Mouse (Mus musculus) small intestine, adult 2 months (tissue): ENCODE results near the gene Glg1.

Experiments
- CTCF ChIP-seq: fragments of 200-500 bp; IDR thresholded peaks from 2 replicates; pipeline ENCODE4 v1.5.1; 2012; ENCODE audit warnings: low read depth, mild to moderate bottlenecking, control low read depth, inconsistent platforms, low read length, moderate library complexity, mixed read lengths; ENCODE audit not compliant: insufficient replicate concordance, insufficient read length; ENCODE audit errors: extremely low read depth
- POLR2A ChIP-seq: fragments of 200-500 bp; IDR thresholded peaks from 2 replicates; pipeline ENCODE4 v1.6.1; 2012; ENCODE audit warnings: low read depth, mild to moderate bottlenecking, control low read depth, inconsistent platforms, low read length, moderate library complexity

GRCm38 (mm10) chr8:111290586-111290985 lies 31.6 kb upstream of the Glg1 start:
- TF ChIP-seq CTCF (no peak), POLR2A (no peak)
